Mouse (Mus musculus) spleen, adult 2 months (tissue): ENCODE results near the gene Cul9. TPM values are rescaled to one million over a fixed set of nuclear protein-coding genes. Genes with fewer than 3 reads are reported as not detected.

ENCODE experiments used
- DNase-seq, 2 experiments: peaks; one replicate each; pipeline versions ENCODE4 v3.0.0 to v3.0.0-alpha.2; 2012 to 2021; ENCODE audit warnings: low spot score in 2 of 2, low read depth in 1 of 2
- H3K27ac ChIP-seq: fragments of 200-500 bp; 2 replicates; pipeline ENCODE4 v1.5.1; 2012; ENCODE audit warnings: low read length, inconsistent platforms; ENCODE audit not compliant: insufficient read depth
- H3K27me3 ChIP-seq: fragments of 200-500 bp; 2 replicates; pipeline ENCODE4 v1.6.1; 2012; ENCODE audit warnings: mild to moderate bottlenecking, moderate library complexity, low read length, inconsistent platforms; ENCODE audit not compliant: control insufficient read depth, insufficient read depth
- H3K36me3 ChIP-seq: fragments of 200-500 bp; 2 replicates; pipeline ENCODE4 v1.6.1; 2012; ENCODE audit warnings: mild to moderate bottlenecking, low read length, inconsistent platforms; ENCODE audit not compliant: control insufficient read depth, insufficient read depth
- H3K4me1 ChIP-seq: fragments of 200-500 bp; 2 replicates; pipeline ENCODE4 v1.6.1; 2011; ENCODE audit warnings: inconsistent platforms; ENCODE audit not compliant: control insufficient read depth, insufficient read depth, insufficient read length
- H3K4me3 ChIP-seq: fragments of 200-500 bp; 2 replicates; pipeline ENCODE4 v1.5.1; 2011; ENCODE audit warnings: mild to moderate bottlenecking, inconsistent platforms; ENCODE audit not compliant: insufficient read depth, insufficient read length; ENCODE audit errors: extremely low read depth
- CTCF ChIP-seq: fragments of 200-500 bp; IDR thresholded peaks from 2 replicates; pipeline ENCODE4 v1.5.1; 2011; ENCODE audit warnings: mild to moderate bottlenecking, inconsistent platforms; ENCODE audit not compliant: insufficient read depth, insufficient read length, insufficient replicate concordance; ENCODE audit errors: extremely low read depth
- POLR2A ChIP-seq: fragments of 200-500 bp; IDR thresholded peaks from 2 replicates; pipeline ENCODE4 v1.6.1; 2011; ENCODE audit warnings: low read depth, low read length, inconsistent platforms
- WGBS: fragments of 180-500 bp; shearing (Covaris S2); methylation state at CpG from one replicate; pipeline ENCODE4 v1.1.7; 2018; 5-methylcytosine and 5-hydroxymethylcytosine counted together
- polyA plus RNA-seq: library from polyadenylated mRNA; depleted of rRNA; stranded (reverse); fragments of >200 nt; gene quantifications from 2 replicates; pipeline ENCODE4 v1.2.3, GENCODE M21; 2012

Gene Cul9
- polyA plus RNA-seq, 1 experiment, result 16.2 TPM

DNA sequence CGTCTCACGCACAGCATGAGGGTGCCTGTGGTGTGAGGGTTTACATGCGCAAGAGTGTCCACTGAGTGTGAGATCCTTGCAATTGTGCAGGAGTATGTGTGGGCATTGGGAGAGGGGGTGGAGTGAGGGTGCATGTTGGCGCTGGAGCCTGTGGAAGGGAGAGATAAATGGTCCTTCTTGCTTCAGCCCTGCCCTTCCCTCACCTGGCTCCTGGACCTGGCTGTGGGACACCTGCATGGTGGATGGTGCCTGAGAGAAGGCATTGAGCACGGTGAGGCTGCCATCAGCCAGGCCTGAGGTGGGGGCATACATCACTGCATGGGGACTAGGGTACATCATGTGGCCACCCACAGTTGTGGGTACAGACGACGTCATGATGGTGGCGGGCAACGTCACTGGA, 3.5 kb upstream of the Cul9 start:
- TF ChIP-seq CTCF (no peak), POLR2A (no peak)
- WGBS, result 92% methylated on average over 9 of the region's 9 CpGs
- H3K4me1 ChIP-seq, result peaks cover 6% of the 10 kb centered on the region

GRCm38 (mm10) chr17:46549193-46549592, 3.0 kb upstream of the Cul9 start:
- H3K27ac ChIP-seq, result no peak overlapping the region
- H3K36me3 ChIP-seq, result peaks cover 23% of the 10 kb centered on the region
- no peaks in the 10 kb centered on the region for H3K27me3 ChIP-seq
- no peak overlapping the region for H3K4me3 ChIP-seq
- 55% methylated on average over 8 of the region's 8 CpGs for WGBS
- TF ChIP-seq POLR2A, result no peak
- peak; percentile 68; the same call in 1 of the 2 replicates for TF ChIP-seq CTCF
- peak in 1 of 2 experiments; percentile 45 for DNase-seq
- peaks cover 2% of the 10 kb centered on the region for H3K4me1 ChIP-seq

More for the DNA sequence above, 3.5 kb upstream of the Cul9 start:
- Histone ChIP-seq H3K27me3 (no peaks in the 10 kb centered on the region), H3K36me3 (peaks cover 23% of the 10 kb centered on the region), H3K27ac (no peak overlapping the region), H3K4me3 (no peak overlapping the region)
- no peak for DNase-seq

- Histone ChIP-seq H3K36me3 (peaks cover 23% of the 10 kb centered on the region), H3K4me3 (no peak overlapping the region), H3K27me3 (no peaks in the 10 kb centered on the region), H3K27ac (no peak overlapping the region), H3K4me1 (peaks cover 2% of the 10 kb centered on the region)
- 87% methylated on average over 11 of the region's 11 CpGs for WGBS
- TF ChIP-seq CTCF, result no peak
- no peak for TF ChIP-seq POLR2A
- no peak for DNase-seq
Measured at GRCm38 (mm10) chr17:46548741-46549140, 2.6 kb upstream of the Cul9 start.

- no peak for DNase-seq
- no peaks in the 10 kb centered on the region; the same call in none of the 2 replicates for H3K4me1 ChIP-seq
- TF ChIP-seq CTCF (no peak), POLR2A (no peak)
- WGBS, result 75% methylated on average over 3 of the region's 3 CpGs
- H3K4me3 ChIP-seq, result no peak overlapping the region
- H3K36me3 ChIP-seq, result peaks cover 22% of the 10 kb centered on the region
- no peaks in the 10 kb centered on the region for H3K27me3 ChIP-seq
- H3K27ac ChIP-seq, result no peak overlapping the region
Measured at GRCm38 (mm10) chr17:46547923-46548322, 1.7 kb upstream of the Cul9 start.

DNA sequence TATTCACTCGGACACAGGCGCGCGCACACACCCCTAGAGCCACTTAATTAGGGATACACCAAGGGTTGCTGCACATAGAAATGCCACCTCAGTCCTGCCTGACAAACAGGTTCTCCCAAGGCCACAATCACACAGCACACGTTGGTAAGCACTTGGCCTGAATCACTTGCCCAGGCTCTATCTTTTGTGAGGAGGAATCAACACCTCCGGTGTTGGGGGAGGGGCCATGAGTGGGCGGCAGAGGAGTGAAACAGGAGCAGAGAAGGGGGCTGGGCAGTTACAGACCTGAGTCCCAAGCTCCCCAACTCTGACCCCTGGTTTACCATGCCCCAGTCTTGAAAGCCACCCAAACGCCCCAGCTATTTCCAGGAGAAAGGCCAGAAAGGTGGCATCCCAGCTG, 807 bp upstream of the Cul9 start:
- no peaks in the 10 kb centered on the region for H3K27me3 ChIP-seq
- no peak overlapping the region for H3K27ac ChIP-seq
- WGBS, result 67% methylated on average over 8 of the region's 8 CpGs
- H3K36me3 ChIP-seq, result peaks cover 22% of the 10 kb centered on the region
- no peak overlapping the region for H3K4me3 ChIP-seq
- H3K4me1 ChIP-seq, result no peaks in the 10 kb centered on the region; the same call in none of the 2 replicates
- TF ChIP-seq POLR2A (no peak), CTCF (no peak)
- no peak for DNase-seq

DNA sequence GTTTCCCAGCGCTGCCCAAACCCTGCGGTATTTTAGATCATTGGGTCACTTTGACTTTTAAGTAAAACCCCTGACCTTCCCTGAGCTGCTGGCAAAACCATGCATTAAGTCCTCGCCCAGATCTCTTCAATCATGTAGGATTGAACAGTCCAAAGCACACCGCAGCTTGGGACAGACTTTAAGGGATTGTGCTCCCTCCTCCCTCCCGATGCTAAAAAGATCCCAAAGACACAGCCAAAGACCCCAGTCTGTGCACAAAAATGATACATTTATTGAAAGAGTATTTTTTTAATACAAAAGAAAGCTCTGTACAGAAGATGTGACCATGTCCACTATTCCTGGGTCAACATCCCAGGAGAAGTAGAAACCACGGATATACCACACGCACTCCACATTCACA, 403 bp upstream of the Cul9 start:
- Histone ChIP-seq H3K27ac (no peak overlapping the region), H3K4me3 (peak overlapping the region; percentile 62; the same call in 1 of the 2 replicates), H3K4me1 (no peaks in the 10 kb centered on the region; the same call in none of the 2 replicates), H3K27me3 (no peaks in the 10 kb centered on the region), H3K36me3 (peaks cover 21% of the 10 kb centered on the region)
- TF ChIP-seq POLR2A, result no peak
- no peak for TF ChIP-seq CTCF
- 60% methylated on average over 7 of the region's 7 CpGs for WGBS
- no peak for DNase-seq

- H3K4me3 ChIP-seq, result no peak overlapping the region
- no peak overlapping the region for H3K27ac ChIP-seq
- H3K27me3 ChIP-seq, result no peaks in the 10 kb centered on the region
- no peaks in the 10 kb centered on the region; the same call in none of the 2 replicates for H3K4me1 ChIP-seq
- TF ChIP-seq CTCF, result no peak
- DNase-seq, result no peak
- 91% methylated on average over 12 of the region's 12 CpGs for WGBS
- peaks cover 4% of the 10 kb centered on the region for H3K36me3 ChIP-seq
Measured at GRCm38 (mm10) chr17:46543661-46544060, 2.5 kb downstream of the Cul9 start.
